Mouse (Mus musculus) olfactory bulb, adult 2 months (tissue): ENCODE measurements at regions not wholly inside any gene's neighbourhood (a gene's known extent, or its start where the extent isn't known, plus 50 kb on each side); places are given as distances from the start of the nearest gene placed in this dataset.

Source experiments
- CTCF ChIP-seq: fragments of 200-500 bp; IDR thresholded peaks from 2 replicates; pipeline ENCODE4 v1.5.1; 2012; ENCODE audit warnings: low read depth, mild to moderate bottlenecking, low read length, moderate library complexity; ENCODE audit not compliant: insufficient read depth
- POLR2A ChIP-seq: fragments of 200-500 bp; IDR thresholded peaks from 2 replicates; pipeline ENCODE4 v1.6.1; 2012; ENCODE audit warnings: mild to moderate bottlenecking, low read depth, low read length, moderate library complexity; ENCODE audit not compliant: insufficient read depth

- TF ChIP-seq CTCF (no peak), POLR2A (no peak)
These were observed 147.8 kb upstream of the Defb41 start for GRCm38 (mm10) chr1:18412746-18413145.
